Mouse (Mus musculus): Measurements from ENCODE around the gene Olfr1226. TPM values are rescaled to one million over a fixed set of nuclear protein-coding genes. Genes with fewer than 3 reads are reported as not detected.
"Not testable (repeated sequence)": the region's sequence is repeated elsewhere in the genome, so short reads cannot be mapped to it uniquely, and the experiment has no call there.

Gene Olfr1226
- not detected in 2 replicates for polyA plus RNA-seq (2016; fragmentation: Nextera tagmentation; extraction: Ambion mirVana)

DNA sequence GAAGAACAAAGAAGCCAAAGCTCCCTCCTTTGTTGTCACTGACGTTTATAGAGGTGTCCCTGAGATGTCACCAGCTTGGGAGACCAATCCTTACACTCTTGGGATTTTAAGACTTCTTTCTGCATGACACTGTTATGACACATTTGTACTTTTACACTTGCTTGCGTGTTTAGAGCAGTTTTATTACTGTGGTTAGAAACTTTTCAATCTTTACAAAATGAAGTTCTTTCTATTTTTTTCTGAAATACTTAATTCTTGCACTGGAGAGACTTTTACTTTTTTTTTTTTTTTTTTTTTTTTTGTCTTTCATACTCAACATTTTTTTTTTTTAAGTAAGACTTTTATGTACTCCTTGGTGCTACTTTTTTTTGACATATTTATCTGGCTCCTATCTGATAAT, at the start of gene Olfr1226:
TSS of gene Olfr1226 (minus strand) at position 101 of the 400 bp plus-strand sequence.
- no peak within 1 kb of the TSS for H3K27ac ChIP-seq
- no peaks in the 10 kb centered on the region for H3K4me1 ChIP-seq
- no peaks in the 10 kb centered on the region for H3K36me3 ChIP-seq (replicated peaks)
- no peaks in the 10 kb centered on the region for H3K9me3 ChIP-seq
- 71% methylated on average over 2 of the region's 2 CpGs for WGBS
- no peak within 1 kb of the TSS for H3K4me3 ChIP-seq
- H3K27me3 ChIP-seq (ENCODE audit: poor library complexity, severe bottlenecking), result no peaks in the 10 kb centered on the region
- DNase-seq (ENCODE audit: extremely low spot score, low spot score), result no peak

- no peak overlapping the region for H3K27ac ChIP-seq
- DNase-seq (ENCODE audit: extremely low spot score, low spot score), result no peak
- no peaks in the 10 kb centered on the region for H3K9me3 ChIP-seq
- H3K27me3 ChIP-seq (ENCODE audit: poor library complexity, severe bottlenecking), result no peaks in the 10 kb centered on the region
- no peak overlapping the region for H3K4me3 ChIP-seq
- WGBS, result 98% methylated on average over 3 of the region's 3 CpGs
- no peaks in the 10 kb centered on the region for H3K36me3 ChIP-seq (replicated peaks)
- H3K4me1 ChIP-seq, result no peaks in the 10 kb centered on the region
These were observed 3.4 kb downstream of the Olfr1226 start for GRCm38 (mm10) chr2:89196325-89196982.

GRCm38 (mm10) chr2:89174569-89174968, 25.3 kb downstream of the Olfr1226 start, which contains the start of gene Olfr1225:
Olfr1225 (minus strand) TSS chr2:89174669.
- no peaks in the 10 kb centered on the region for H3K4me1 ChIP-seq
- no peaks in the 10 kb centered on the region for H3K9me3 ChIP-seq
- WGBS, result 88% methylated on average over 1 of the region's 1 CpGs
- no peak within 1 kb of the TSS for H3K4me3 ChIP-seq
- H3K27ac ChIP-seq, result no peak within 1 kb of the TSS
- H3K27me3 ChIP-seq (ENCODE audit: poor library complexity, severe bottlenecking), result no peaks in the 10 kb centered on the region
- no peaks in the 10 kb centered on the region for H3K36me3 ChIP-seq (replicated peaks)
- no peak for DNase-seq (ENCODE audit: extremely low spot score, low spot score)

DNA sequence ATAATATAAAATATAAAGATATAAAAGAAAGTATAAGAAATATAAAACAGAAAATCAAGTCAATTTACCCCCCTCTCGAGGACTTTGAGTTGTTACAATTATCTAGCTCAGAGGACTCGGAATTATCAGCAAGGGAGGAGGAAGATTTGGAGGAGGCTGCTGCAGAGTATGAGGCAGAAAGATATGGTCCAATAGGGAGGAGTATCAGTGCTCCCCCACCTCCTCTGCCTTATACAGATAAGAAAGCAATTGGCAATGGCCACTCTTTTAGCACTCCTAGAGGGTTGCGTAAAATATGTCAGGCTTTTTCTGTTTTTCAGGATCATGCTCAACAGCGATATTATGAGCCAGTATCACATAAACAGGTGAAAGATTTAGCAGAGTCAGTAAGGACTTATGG, 35.1 kb downstream of the Olfr1226 start:
- H3K4me1 ChIP-seq; DNase-seq (ENCODE audit: extremely low spot score, low spot score); H3K9me3 ChIP-seq; H3K27me3 ChIP-seq (ENCODE audit: poor library complexity, severe bottlenecking); H3K4me3 ChIP-seq; H3K27ac ChIP-seq; H3K36me3 ChIP-seq (replicated peaks): not testable (repeated sequence)
- 94% methylated on average over 4 of the region's 4 CpGs for WGBS

GRCm38 (mm10) chr2:89163991-89164390, 35.9 kb downstream of the Olfr1226 start, which contains the start of gene Olfr1224-ps1:
Olfr1224-ps1 (minus strand) TSS chr2:89164091.
- not testable (repeated sequence) for H3K4me3 ChIP-seq; DNase-seq (ENCODE audit: extremely low spot score, low spot score); H3K9me3 ChIP-seq; H3K36me3 ChIP-seq (replicated peaks); H3K27me3 ChIP-seq (ENCODE audit: poor library complexity, severe bottlenecking); H3K4me1 ChIP-seq; H3K27ac ChIP-seq
- 93% methylated on average over 8 of the region's 8 CpGs for WGBS

DNA sequence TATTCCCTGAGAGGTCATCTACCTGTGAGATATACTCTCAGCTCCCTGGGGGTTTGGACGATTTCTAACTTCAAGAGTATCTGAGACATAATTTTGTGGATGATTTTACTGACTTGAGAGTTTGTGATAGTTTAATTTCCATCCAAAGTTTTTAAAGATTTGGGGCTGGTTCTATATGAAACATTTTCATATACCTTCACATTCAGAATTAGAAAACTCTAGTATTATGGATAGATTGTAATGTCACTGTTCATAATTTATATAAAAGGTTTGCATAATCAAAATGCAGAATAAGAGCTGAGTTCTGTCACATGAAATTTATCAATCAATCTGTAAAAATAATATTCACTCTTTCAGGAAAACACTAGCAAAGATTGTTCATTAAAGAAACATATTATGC, 48.4 kb downstream of the Olfr1226 start, which contains the start of gene Olfr1223:
TSS of gene Olfr1223 (minus strand) at position 101 of the 400 bp plus-strand sequence.
- 74% methylated on average over 1 of the region's 1 CpGs for WGBS
- no peak within 1 kb of the TSS for H3K27ac ChIP-seq
- no peak for DNase-seq (ENCODE audit: extremely low spot score, low spot score)

More for the DNA sequence above, 48.4 kb downstream of the Olfr1226 start, which contains the start of gene Olfr1223:
- H3K4me1 ChIP-seq, result no peaks in the 10 kb centered on the region
- H3K9me3 ChIP-seq, result no peaks in the 10 kb centered on the region
- H3K36me3 ChIP-seq (replicated peaks), result no peaks in the 10 kb centered on the region
- H3K27me3 ChIP-seq (ENCODE audit: poor library complexity, severe bottlenecking), result no peaks in the 10 kb centered on the region
- H3K4me3 ChIP-seq, result no peak within 1 kb of the TSS

Other genes with a start within 250 kb of the Olfr1226 start
- not detected in 2 replicates for gene Olfr1212, start 246.1 kb downstream of the Olfr1226 start, polyA plus RNA-seq (2016; fragmentation: Nextera tagmentation; extraction: Ambion mirVana)
- gene Gm13762, start 219.8 kb downstream of the Olfr1226 start, polyA plus RNA-seq (2016; fragmentation: Nextera tagmentation; extraction: Ambion mirVana), result not detected in 2 replicates
- not detected in 2 replicates for gene Olfr1214, start 207.4 kb downstream of the Olfr1226 start, polyA plus RNA-seq (2016; fragmentation: Nextera tagmentation; extraction: Ambion mirVana)
- not detected in 2 replicates for gene Olfr1215, start 193.1 kb downstream of the Olfr1226 start, polyA plus RNA-seq (2016; fragmentation: Nextera tagmentation; extraction: Ambion mirVana)
- gene Olfr1216, start 181.7 kb downstream of the Olfr1226 start, polyA plus RNA-seq (2016; fragmentation: Nextera tagmentation; extraction: Ambion mirVana), result not detected in 2 replicates
- not detected in 2 replicates for gene Olfr1217, start 168.0 kb downstream of the Olfr1226 start, polyA plus RNA-seq (2016; fragmentation: Nextera tagmentation; extraction: Ambion mirVana)
- gene Olfr1218, start 138.9 kb downstream of the Olfr1226 start, polyA plus RNA-seq (2016; fragmentation: Nextera tagmentation; extraction: Ambion mirVana), result not detected in 2 replicates
- not detected in 2 replicates for gene Olfr1219, start 116.5 kb downstream of the Olfr1226 start, polyA plus RNA-seq (2016; fragmentation: Nextera tagmentation; extraction: Ambion mirVana)
- gene Olfr1220, start 93.2 kb downstream of the Olfr1226 start, polyA plus RNA-seq (2016; fragmentation: Nextera tagmentation; extraction: Ambion mirVana), result not detected in 2 replicates
- gene Olfr1221, start 82.8 kb downstream of the Olfr1226 start, polyA plus RNA-seq (2016; fragmentation: Nextera tagmentation; extraction: Ambion mirVana), result not detected in 2 replicates
- gene Olfr1222, start 67.0 kb downstream of the Olfr1226 start, polyA plus RNA-seq (2016; fragmentation: Nextera tagmentation; extraction: Ambion mirVana), result not detected in 2 replicates
- not detected in 2 replicates for gene Olfr1223, start 48.5 kb downstream of the Olfr1226 start, polyA plus RNA-seq (2016; fragmentation: Nextera tagmentation; extraction: Ambion mirVana)
- not detected in 2 replicates for gene Olfr1224-ps1, start 36.0 kb downstream of the Olfr1226 start, polyA plus RNA-seq (2016; fragmentation: Nextera tagmentation; extraction: Ambion mirVana)
- not detected in 2 replicates for gene Olfr1225, start 25.4 kb downstream of the Olfr1226 start, polyA plus RNA-seq (2016; fragmentation: Nextera tagmentation; extraction: Ambion mirVana)
- gene Olfr1228, start 54.0 kb upstream of the Olfr1226 start, polyA plus RNA-seq (2016; fragmentation: Nextera tagmentation; extraction: Ambion mirVana), result not detected in 2 replicates
- gene Olfr1229, start 88.0 kb upstream of the Olfr1226 start, polyA plus RNA-seq (2016; fragmentation: Nextera tagmentation; extraction: Ambion mirVana), result not detected in 2 replicates
- not detected in 2 replicates for gene Olfr1230, start 97.2 kb upstream of the Olfr1226 start, polyA plus RNA-seq (2016; fragmentation: Nextera tagmentation; extraction: Ambion mirVana)
- not detected in 2 replicates for gene Olfr1231, start 107.0 kb upstream of the Olfr1226 start, polyA plus RNA-seq (2016; fragmentation: Nextera tagmentation; extraction: Ambion mirVana)
- gene Olfr1232, start 129.6 kb upstream of the Olfr1226 start, polyA plus RNA-seq (2016; fragmentation: Nextera tagmentation; extraction: Ambion mirVana), result not detected in 2 replicates
- not detected in 2 replicates for gene Olfr1233, start 142.3 kb upstream of the Olfr1226 start, polyA plus RNA-seq (2016; fragmentation: Nextera tagmentation; extraction: Ambion mirVana)
- not detected in 2 replicates for gene Olfr1234, start 164.8 kb upstream of the Olfr1226 start, polyA plus RNA-seq (2016; fragmentation: Nextera tagmentation; extraction: Ambion mirVana)
- gene Olfr1238, start 209.6 kb upstream of the Olfr1226 start, polyA plus RNA-seq (2016; fragmentation: Nextera tagmentation; extraction: Ambion mirVana), result not detected in 2 replicates
- gene Olfr1239, start 220.4 kb upstream of the Olfr1226 start, polyA plus RNA-seq (2016; fragmentation: Nextera tagmentation; extraction: Ambion mirVana), result not detected in 2 replicates
- not detected in 2 replicates for gene Olfr1240, start 243.0 kb upstream of the Olfr1226 start, polyA plus RNA-seq (2016; fragmentation: Nextera tagmentation; extraction: Ambion mirVana)